Mouse (Mus musculus) small intestine, adult 2 months (tissue): ENCODE results near the gene Rnasek.

Source experiments
- CTCF ChIP-seq: fragments of 200-500 bp; IDR thresholded peaks from 2 replicates; pipeline ENCODE4 v1.5.1; 2012; ENCODE audit warnings: low read depth, mild to moderate bottlenecking, control low read depth, inconsistent platforms, low read length, moderate library complexity, mixed read lengths; ENCODE audit not compliant: insufficient replicate concordance, insufficient read length; ENCODE audit errors: extremely low read depth
- POLR2A ChIP-seq: fragments of 200-500 bp; IDR thresholded peaks from 2 replicates; pipeline ENCODE4 v1.6.1; 2012; ENCODE audit warnings: low read depth, mild to moderate bottlenecking, control low read depth, inconsistent platforms, low read length, moderate library complexity

GRCm38 (mm10) chr11:70265252-70265651 lies 25.6 kb upstream of the Rnasek start:
- TF ChIP-seq CTCF: no peak
- no peak for TF ChIP-seq POLR2A
